Mouse (Mus musculus): Measurements from ENCODE around the gene Atp6v1d. TPM values are rescaled to one million over a fixed set of nuclear protein-coding genes. Genes with fewer than 3 reads are reported as not detected.

Atp6v1d gene
- polyA plus RNA-seq, 1 experiment from 2014 or later = 106 TPM

GRCm38 (mm10) chr12:78891149-78891548 lies 29.7 kb upstream of the Atp6v1d start:
- H3K4me3 ChIP-seq (ENCODE audit: low read depth, low read length) = no peak overlapping the region
- no peaks in the 10 kb centered on the region for H3K27me3 ChIP-seq (ENCODE audit: control insufficient read depth, insufficient read depth, low read length)
- H3K4me1 ChIP-seq (ENCODE audit: control insufficient read depth, insufficient read depth, low read length) = no peaks in the 10 kb centered on the region
- H3K36me3 ChIP-seq (ENCODE audit: control insufficient read depth, insufficient read depth, low read length) = no peaks in the 10 kb centered on the region; the same call in 1 of the 2 replicates
- no peak overlapping the region for H3K9ac ChIP-seq (ENCODE audit: low read length)
- H3K9me3 ChIP-seq (ENCODE audit: control insufficient read depth, low read length) = no peaks in the 10 kb centered on the region
- ATAC-seq (ENCODE audit: low FRiP score) = no peak
- H3K27ac ChIP-seq (ENCODE audit: low read depth, low read length) = no peak overlapping the region
- DNase-seq (ENCODE audit: low spot score, missing footprints) = no peak
- H3K4me2 ChIP-seq = no peak overlapping the region
- WGBS = 79% methylated on average over 2 of the region's 2 CpGs

DNA sequence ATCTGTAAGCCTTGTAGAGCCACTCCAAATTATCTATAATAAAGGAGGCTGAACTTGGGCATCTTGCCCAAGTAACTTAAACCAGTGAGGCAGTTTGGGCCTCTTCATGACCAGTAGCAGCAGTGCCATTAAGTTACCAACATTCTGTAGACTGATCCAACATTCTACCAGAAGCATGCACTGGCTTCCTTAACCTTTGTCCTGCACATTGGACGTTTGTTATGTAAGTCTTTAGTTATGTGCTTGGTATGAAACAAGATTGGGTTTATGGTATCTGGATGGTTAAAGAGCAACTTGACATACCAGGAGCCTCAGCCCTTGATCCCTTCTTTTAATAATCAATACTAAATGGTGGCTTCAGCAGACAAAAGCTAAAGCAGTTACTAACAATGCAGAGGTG lies 28.6 kb upstream of the Atp6v1d start:
- H3K27me3 ChIP-seq (ENCODE audit: control insufficient read depth, insufficient read depth, low read length) = no peaks in the 10 kb centered on the region
- H3K4me3 ChIP-seq (ENCODE audit: low read depth, low read length) = no peak overlapping the region
- no peaks in the 10 kb centered on the region for H3K9me3 ChIP-seq (ENCODE audit: control insufficient read depth, low read length)
- ATAC-seq (ENCODE audit: low FRiP score) = no peak
- no peak overlapping the region for H3K27ac ChIP-seq (ENCODE audit: low read depth, low read length)
- H3K4me2 ChIP-seq = no peak overlapping the region
- no peaks in the 10 kb centered on the region for H3K4me1 ChIP-seq (ENCODE audit: control insufficient read depth, insufficient read depth, low read length)
- no peak overlapping the region for H3K9ac ChIP-seq (ENCODE audit: low read length)
- WGBS = 68% methylated on average over 1 of the region's 1 CpGs
- H3K36me3 ChIP-seq (ENCODE audit: control insufficient read depth, insufficient read depth, low read length) = peaks cover 3% of the 10 kb centered on the region; the same call in 1 of the 2 replicates
- DNase-seq (ENCODE audit: low spot score, missing footprints) = no peak

DNA sequence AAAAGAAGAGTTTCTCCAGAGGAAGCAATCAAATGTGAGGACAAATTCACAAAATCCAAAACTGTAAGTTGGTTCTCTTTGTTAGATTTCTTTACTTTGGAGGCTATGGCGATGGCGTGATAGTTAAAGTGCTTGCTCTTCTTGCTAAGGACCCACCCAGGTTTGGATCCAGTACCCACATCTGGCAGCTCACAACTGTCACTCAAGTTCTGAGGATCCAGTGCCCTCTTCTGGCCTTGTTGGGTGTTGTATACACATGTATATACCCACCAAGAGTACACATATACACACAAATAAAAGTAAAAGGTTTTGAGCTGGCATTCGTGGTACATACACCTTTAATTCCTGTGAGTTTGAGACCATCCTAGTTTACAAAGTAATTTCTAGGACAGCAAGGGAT lies 13.1 kb upstream of the Atp6v1d start:
- Histone ChIP-seq H3K27me3 (ENCODE audit: control insufficient read depth, insufficient read depth, low read length) (no peaks in the 10 kb centered on the region), H3K4me3 (ENCODE audit: low read depth, low read length) (no peak overlapping the region), H3K27ac (ENCODE audit: low read depth, low read length) (no peak overlapping the region), H3K4me1 (ENCODE audit: control insufficient read depth, insufficient read depth, low read length) (no peaks in the 10 kb centered on the region), H3K4me2 (no peak overlapping the region), H3K36me3 (ENCODE audit: control insufficient read depth, insufficient read depth, low read length) (peaks cover 12% of the 10 kb centered on the region; the same call in 1 of the 2 replicates), H3K9ac (ENCODE audit: low read length) (no peak overlapping the region), H3K9me3 (ENCODE audit: control insufficient read depth, low read length) (no peaks in the 10 kb centered on the region)
- WGBS = 96% methylated on average over 3 of the region's 3 CpGs
- ATAC-seq (ENCODE audit: low FRiP score) (no peak), DNase-seq (ENCODE audit: low spot score, missing footprints) (no peak)

GRCm38 (mm10) chr12:78868115-78868514 lies 6.7 kb upstream of the Atp6v1d start:
- Histone ChIP-seq H3K9me3 (ENCODE audit: control insufficient read depth, low read length) (no peaks in the 10 kb centered on the region), H3K27me3 (ENCODE audit: control insufficient read depth, insufficient read depth, low read length) (no peaks in the 10 kb centered on the region), H3K9ac (ENCODE audit: low read length) (no peak overlapping the region), H3K4me2 (no peak overlapping the region), H3K36me3 (ENCODE audit: control insufficient read depth, insufficient read depth, low read length) (no peaks in the 10 kb centered on the region), H3K4me1 (ENCODE audit: control insufficient read depth, insufficient read depth, low read length) (peaks cover 2% of the 10 kb centered on the region), H3K4me3 (ENCODE audit: low read depth, low read length) (no peak overlapping the region), H3K27ac (ENCODE audit: low read depth, low read length) (no peak overlapping the region)
- WGBS = 93% methylated on average over 1 of the region's 1 CpGs
- ATAC-seq (ENCODE audit: low FRiP score) (no peak), DNase-seq (ENCODE audit: low spot score, missing footprints) (no peak)

DNA sequence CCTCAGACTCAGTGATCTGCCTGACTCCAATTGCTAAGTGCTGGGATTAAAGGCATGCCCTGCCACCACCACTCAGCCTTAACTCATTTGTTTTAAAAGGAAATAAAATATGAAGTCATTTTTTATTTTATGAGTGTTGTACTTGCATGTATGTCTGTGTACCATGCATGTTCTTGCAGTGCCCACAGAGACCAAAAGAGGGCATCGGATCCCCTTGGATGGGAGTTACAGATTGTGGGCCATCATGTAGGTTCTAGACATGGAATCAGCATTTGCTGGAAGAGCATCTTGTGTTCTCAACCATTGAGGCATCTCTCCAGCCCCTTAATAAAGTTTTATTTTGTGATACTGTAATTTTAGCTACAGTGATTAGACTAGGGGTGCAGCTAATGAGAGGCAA lies 4.0 kb upstream of the Atp6v1d start:
- Histone ChIP-seq H3K27ac (ENCODE audit: low read depth, low read length) (no peak overlapping the region), H3K9ac (ENCODE audit: low read length) (no peak overlapping the region), H3K4me2 (no peak overlapping the region), H3K9me3 (ENCODE audit: control insufficient read depth, low read length) (no peaks in the 10 kb centered on the region), H3K27me3 (ENCODE audit: control insufficient read depth, insufficient read depth, low read length) (no peaks in the 10 kb centered on the region), H3K4me3 (ENCODE audit: low read depth, low read length) (no peak overlapping the region), H3K4me1 (ENCODE audit: control insufficient read depth, insufficient read depth, low read length) (peaks cover 11% of the 10 kb centered on the region), H3K36me3 (ENCODE audit: control insufficient read depth, insufficient read depth, low read length) (no peaks in the 10 kb centered on the region)
- 97% methylated on average over 1 of the region's 1 CpGs for WGBS
- DNase-seq (ENCODE audit: low spot score, missing footprints) (no peak), ATAC-seq (ENCODE audit: low FRiP score) (no peak)

DNA sequence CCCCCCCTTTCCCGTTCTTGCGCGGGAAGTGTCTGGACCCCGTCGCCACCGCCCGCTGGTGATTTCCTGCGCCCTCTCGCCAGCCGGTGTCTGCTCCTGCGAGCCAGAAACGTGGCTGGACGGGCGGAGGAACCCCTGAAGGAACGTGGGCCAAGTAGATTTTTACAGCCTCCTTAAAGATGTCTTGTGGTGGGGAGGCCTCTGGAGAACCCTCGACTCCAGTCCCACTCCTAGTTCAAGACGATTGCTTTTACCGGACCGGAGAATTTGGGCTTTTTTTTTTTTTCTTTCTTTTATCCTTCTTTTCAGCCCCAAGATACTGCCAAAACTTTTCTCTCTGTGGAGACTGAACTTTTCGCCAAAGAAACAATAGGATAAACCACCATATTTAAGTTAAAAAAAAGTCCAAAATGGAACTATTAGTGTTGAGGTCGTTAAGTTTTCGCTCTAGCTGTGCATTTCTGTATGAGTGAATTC lies 854 bp upstream of the Atp6v1d start:
- no peak for ATAC-seq (ENCODE audit: low FRiP score)

GRCm38 (mm10) chr12:78860921-78861495 lies 430 bp downstream of the Atp6v1d start:
- 1% methylated on average over 30 of the region's 30 CpGs for WGBS
- peak overlapping the region; percentile 74 for H3K9ac ChIP-seq (ENCODE audit: low read length)
- no peak overlapping the region for H3K27ac ChIP-seq (ENCODE audit: low read depth, low read length)
- H3K36me3 ChIP-seq (ENCODE audit: control insufficient read depth, insufficient read depth, low read length) = no peaks in the 10 kb centered on the region
- H3K9me3 ChIP-seq (ENCODE audit: control insufficient read depth, low read length) = no peaks in the 10 kb centered on the region
- ATAC-seq (ENCODE audit: low FRiP score) (0 out of 2 replicates have a peak, but pooled peaks have one; percentile 1), DNase-seq (ENCODE audit: low spot score, missing footprints) (no peak)
- H3K4me3 ChIP-seq (ENCODE audit: low read depth, low read length) = peak overlapping the region; percentile 87
- peak overlapping the region; percentile 92 for H3K4me2 ChIP-seq
- peaks cover 11% of the 10 kb centered on the region for H3K4me1 ChIP-seq (ENCODE audit: control insufficient read depth, insufficient read depth, low read length)
- H3K27me3 ChIP-seq (ENCODE audit: control insufficient read depth, insufficient read depth, low read length) = no peaks in the 10 kb centered on the region

More for the DNA sequence above, 854 bp upstream of the Atp6v1d start:
- Histone ChIP-seq H3K36me3 (ENCODE audit: control insufficient read depth, insufficient read depth, low read length) (no peaks in the 10 kb centered on the region), H3K9ac (ENCODE audit: low read length) (peak overlapping the region; percentile 92), H3K27me3 (ENCODE audit: control insufficient read depth, insufficient read depth, low read length) (no peaks in the 10 kb centered on the region), H3K4me3 (ENCODE audit: low read depth, low read length) (peak overlapping the region; percentile 87), H3K9me3 (ENCODE audit: control insufficient read depth, low read length) (no peaks in the 10 kb centered on the region), H3K4me1 (ENCODE audit: control insufficient read depth, insufficient read depth, low read length) (peaks cover 11% of the 10 kb centered on the region), H3K27ac (ENCODE audit: low read depth, low read length) (peak overlapping the region; percentile 79), H3K4me2 (peak overlapping the region; percentile 73)
- under 1% methylated on average over 22 of the region's 22 CpGs for WGBS
- DNase-seq (ENCODE audit: low spot score, missing footprints) = no peak

DNA sequence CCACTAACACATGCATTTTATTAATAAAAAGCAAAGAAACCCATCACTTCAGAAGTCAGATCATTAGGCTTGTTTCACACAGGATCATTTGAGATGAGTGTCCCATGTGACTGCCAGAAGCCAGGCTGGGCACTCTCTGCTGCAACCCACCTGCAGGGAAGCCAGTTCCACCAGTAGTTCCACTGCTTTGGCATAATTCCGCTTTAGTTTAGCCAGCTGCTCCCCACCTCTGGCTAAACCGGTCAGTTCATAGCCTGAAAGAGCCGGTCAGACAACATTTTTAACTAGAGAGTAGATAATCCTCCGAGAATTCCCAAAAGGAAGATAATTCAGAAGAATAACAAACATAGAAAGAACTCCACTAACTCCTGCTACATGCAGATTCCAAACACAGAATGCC lies 13.2 kb downstream of the Atp6v1d start:
- Histone ChIP-seq H3K4me3 (ENCODE audit: low read depth, low read length) (no peak overlapping the region), H3K4me2 (no peak overlapping the region), H3K27ac (ENCODE audit: low read depth, low read length) (no peak overlapping the region), H3K36me3 (ENCODE audit: control insufficient read depth, insufficient read depth, low read length) (peaks cover 7% of the 10 kb centered on the region; the same call in 1 of the 2 replicates), H3K9ac (ENCODE audit: low read length) (no peak overlapping the region), H3K4me1 (ENCODE audit: control insufficient read depth, insufficient read depth, low read length) (no peaks in the 10 kb centered on the region), H3K27me3 (ENCODE audit: control insufficient read depth, insufficient read depth, low read length) (no peaks in the 10 kb centered on the region), H3K9me3 (ENCODE audit: control insufficient read depth, low read length) (no peaks in the 10 kb centered on the region)
- WGBS = 90% methylated on average over 4 of the region's 4 CpGs
- ATAC-seq (ENCODE audit: low FRiP score) = no peak
- DNase-seq (ENCODE audit: low spot score, missing footprints) = no peak

GRCm38 (mm10) chr12:78842429-78842828 lies 19.0 kb downstream of the Atp6v1d start:
- no peaks in the 10 kb centered on the region for H3K4me1 ChIP-seq (ENCODE audit: control insufficient read depth, insufficient read depth, low read length)
- no peak overlapping the region for H3K27ac ChIP-seq (ENCODE audit: low read depth, low read length)
- H3K36me3 ChIP-seq (ENCODE audit: control insufficient read depth, insufficient read depth, low read length) = peaks cover 10% of the 10 kb centered on the region; the same call in 1 of the 2 replicates
- WGBS = 89% methylated on average over 1 of the region's 1 CpGs
- no peaks in the 10 kb centered on the region for H3K9me3 ChIP-seq (ENCODE audit: control insufficient read depth, low read length)
- ATAC-seq (ENCODE audit: low FRiP score) (no peak), DNase-seq (ENCODE audit: low spot score, missing footprints) (no peak)
- H3K4me3 ChIP-seq (ENCODE audit: low read depth, low read length) = no peak overlapping the region
- no peak overlapping the region for H3K9ac ChIP-seq (ENCODE audit: low read length)
- H3K4me2 ChIP-seq = no peak overlapping the region
- H3K27me3 ChIP-seq (ENCODE audit: control insufficient read depth, insufficient read depth, low read length) = no peaks in the 10 kb centered on the region
